40 mouse cellular contexts compared by ENCODE assay signal in the genomic region with DNA sequence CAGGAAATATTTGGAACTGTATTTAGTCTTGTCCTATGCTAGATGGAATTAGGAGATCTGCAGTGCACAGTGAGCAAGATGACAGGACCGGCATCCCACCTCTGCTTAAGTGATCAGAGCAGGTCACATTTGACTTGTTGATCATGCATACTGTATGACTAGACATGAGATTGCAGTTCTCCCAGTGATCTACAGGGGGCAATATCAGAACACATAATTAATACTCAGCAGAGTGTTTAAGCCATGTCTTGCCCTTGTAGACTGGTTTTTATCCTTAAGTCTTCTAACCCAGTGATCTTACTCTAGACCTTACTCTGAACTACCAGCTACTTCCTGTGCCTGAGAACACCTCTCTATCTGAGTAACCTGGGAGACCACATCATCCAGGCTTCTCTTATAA. TPM values are rescaled to one million over a fixed set of nuclear protein-coding genes. Genes with fewer than 3 reads are reported as not detected.
"Had no signal": no experiment of that assay in that cellular context is flagged by ENCODE, and none has a peak within 500 bp of the region (broad histone marks: within the 10 kb centered on the region; RNA-seq: fewer than 3 reads in every experiment).

No protein-coding gene starts in this region.

- H3K9ac ChIP-seq: heart, embryonic 13.5 days; heart, embryonic 15.5 days; hindbrain, embryonic 13.5 days; hindbrain, embryonic 15.5 days; kidney, embryonic 15.5 days; limb, embryonic 12.5 days; liver, embryonic 14.5 days had no signal

- H3K27ac ChIP-seq: heart, adult 2 months; heart, embryonic 13.5 days; heart, embryonic 15.5 days; hindbrain, embryonic 13.5 days; hindbrain, embryonic 15.5 days; hindbrain, postnatal 0 days; kidney, embryonic 15.5 days; kidney, postnatal 0 days; left cerebral cortex, adult 2 months; limb, embryonic 10.5 days; limb, embryonic 12.5 days; liver, embryonic 14.5 days had no signal

- DNase-seq: gastrocnemius, postnatal 14 days; gastrocnemius, postnatal 36 days; heart, adult 11 months; heart, adult 2 months; heart, postnatal 14 days; heart, postnatal 36 days; kidney, adult 11 months; kidney, adult 2 months; kidney, adult 9 months; kidney, postnatal 14 days; kidney, postnatal 36 days; layer of hippocampus, adult 9-11 months; liver had no signal

- H3K36me3 ChIP-seq: heart, embryonic 13.5 days; heart, embryonic 15.5 days; hindbrain, embryonic 13.5 days; hindbrain, embryonic 15.5 days; kidney, embryonic 15.5 days; limb, embryonic 10.5 days; limb, embryonic 12.5 days had no signal

- ATAC-seq: hindbrain, postnatal 0 days; intestine, embryonic 16.5 days had no signal

- H3K4me2 ChIP-seq: heart, embryonic 11.5 days; heart, embryonic 13.5 days; heart, embryonic 15.5 days; hindbrain, embryonic 13.5 days; hindbrain, embryonic 15.5 days; kidney, embryonic 15.5 days; limb, embryonic 12.5 days; liver, embryonic 11.5 days had no signal

- H3K4me1 ChIP-seq: heart, embryonic 13.5 days; heart, embryonic 15.5 days; hindbrain, embryonic 13.5 days; hindbrain, embryonic 15.5 days; kidney, embryonic 15.5 days; limb, embryonic 10.5 days; limb, embryonic 12.5 days had no signal

- H3K27me3 ChIP-seq: heart, embryonic 13.5 days; heart, embryonic 15.5 days; hindbrain, embryonic 13.5 days; hindbrain, embryonic 15.5 days; kidney, embryonic 15.5 days; limb, embryonic 12.5 days had no signal

- H3K4me3 ChIP-seq: heart, adult 2 months; heart, embryonic 13.5 days; heart, embryonic 15.5 days; hindbrain, embryonic 13.5 days; hindbrain, embryonic 15.5 days; kidney, embryonic 15.5 days; left cerebral cortex, adult 2 months; limb, embryonic 10.5 days; limb, embryonic 12.5 days had no signal

RNA-seq across cellular contexts. Expression of a gene that starts 0.8 kb away (rescaled TPM):
- total RNA-seq: gastrocnemius, adult 18-20 months; gastrocnemius, adult 8-10 months; gastrocnemius, postnatal 14 days; gastrocnemius, postnatal 36 days; heart, adult 2 months; heart, postnatal 14 days; heart, postnatal 36 days; hematopoietic stem cell, adult 5-6 weeks; hindbrain, postnatal 0 days; layer of hippocampus, adult 18-20 months; layer of hippocampus, adult 8-10 months; layer of hippocampus, postnatal 25 days; left cerebral cortex, adult 2 months; left cerebral cortex, postnatal 14 days; left cerebral cortex, postnatal 36 days had no signal
- polyA plus RNA-seq: gonadal fat pad, adult 2 months; heart, adult 2 months; heart, embryonic 11.5 days; heart, embryonic 13.5 days; heart, embryonic 15.5 days; heart, postnatal 0 days; hindbrain, embryonic 11.5 days; hindbrain, embryonic 13.5 days; hindbrain, embryonic 15.5 days; hindbrain, postnatal 0 days; intestine, embryonic 14.5 days; intestine, embryonic 16.5 days; kidney, adult 2 months; kidney, embryonic 15.5 days; kidney, postnatal 0 days; large intestine, adult 2 months; limb, embryonic 10.5 days; limb, embryonic 12.5 days; liver, embryonic 11.5 days; liver, embryonic 14.5 days had no signal

RNA-seq across cellular contexts. Expression of a gene that starts 58.3 kb away (rescaled TPM):
- total RNA-seq: gastrocnemius, adult 18-20 months; gastrocnemius, adult 8-10 months; gastrocnemius, postnatal 14 days; gastrocnemius, postnatal 36 days; heart, adult 2 months; heart, postnatal 14 days; heart, postnatal 36 days; hematopoietic stem cell, adult 5-6 weeks; hindbrain, postnatal 0 days; layer of hippocampus, adult 18-20 months; layer of hippocampus, adult 8-10 months; layer of hippocampus, postnatal 25 days; left cerebral cortex, adult 2 months; left cerebral cortex, postnatal 14 days; left cerebral cortex, postnatal 36 days had no signal
- polyA plus RNA-seq: gonadal fat pad, adult 2 months; heart, adult 2 months; heart, embryonic 11.5 days; heart, embryonic 13.5 days; heart, embryonic 15.5 days; heart, postnatal 0 days; hindbrain, embryonic 11.5 days; hindbrain, embryonic 13.5 days; hindbrain, embryonic 15.5 days; hindbrain, postnatal 0 days; intestine, embryonic 14.5 days; intestine, embryonic 16.5 days; kidney, adult 2 months; kidney, embryonic 15.5 days; kidney, postnatal 0 days; large intestine, adult 2 months; limb, embryonic 10.5 days; limb, embryonic 12.5 days; liver, embryonic 11.5 days; liver, embryonic 14.5 days had no signal
